ENCODE assay signal across 10 mouse cellular contexts in the genomic region with DNA sequence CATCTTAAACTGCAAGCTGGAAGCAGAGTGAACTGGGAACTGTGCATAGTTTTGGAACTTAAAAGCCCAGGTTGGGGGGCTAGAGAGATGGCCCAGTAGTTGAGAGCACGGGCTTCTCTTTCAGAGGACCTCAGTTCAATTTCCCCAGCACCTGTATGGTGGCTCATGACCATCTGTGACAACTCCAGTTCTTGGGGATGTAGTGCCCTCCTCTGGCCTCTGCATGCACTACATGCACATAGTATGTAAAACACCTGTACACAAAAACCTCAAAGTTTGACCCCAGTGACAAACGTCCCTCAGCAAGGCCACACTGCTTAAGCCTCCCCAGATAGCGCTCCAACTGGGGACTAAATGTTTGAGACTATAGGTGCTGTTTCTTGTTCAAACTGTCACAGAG. TPM values are rescaled to one million over a fixed set of nuclear protein-coding genes. Genes with fewer than 3 reads are reported as not detected.
DNase-seq lines count a peak whose midpoint lies in the region; TF ChIP-seq lines count a peak whose summit lies in the region.
"Had no signal": no experiment of that assay in that cellular context is flagged by ENCODE, and none has a peak within 500 bp of the region (broad histone marks: within the 10 kb centered on the region; RNA-seq: fewer than 3 reads in every experiment).

No protein-coding gene starts in this region.

- no peak overlapping the region for H3K9ac ChIP-seq in heart, adult 2 months (ENCODE audit: low read depth, low read length)
- H3K9ac ChIP-seq: hindbrain, embryonic 15.5 days had no signal

- TF ChIP-seq POLR2A in heart, adult 2 months (IDR thresholded peaks at IDR 0.05; ENCODE audit: insufficient read depth, low read depth, low read length) = no peak

- intact Hi-C loops in heart, adult 2 months (cut with DNase I) = no loop called here

- DNase-seq in heart, adult 2 months = no peak
- DNase-seq in heart, adult 8-10 months (ENCODE audit: low spot score) = no peak
- peak; percentile 32 for DNase-seq in spleen, adult 12 weeks (ENCODE audit: low spot score)
- no peak for DNase-seq in spleen, postnatal 36 days (ENCODE audit: low spot score in 2 of 2)
- peak; percentile 44 for DNase-seq in forelimb bud, embryonic 11.5 days (ENCODE audit: low read depth, low spot score)
- peak; percentile 75 for DNase-seq in testis, postnatal 10 days (ENCODE audit: low spot score)
- DNase-seq in heart, adult 18-20 months = no peak
- DNase-seq in urinary bladder, adult 18-20 months (ENCODE audit: low spot score in 2 of 2) = no peak

- no peaks in the 10 kb centered on the region for H3K79me2 ChIP-seq in heart, adult 2 months (replicated peaks; ENCODE audit: control insufficient read depth, insufficient read depth, low read length)

- WGBS in heart, adult 2 months = 49% methylated on average over 3 of the region's 3 CpGs

- H3K36me3 ChIP-seq in heart, adult 2 months (ENCODE audit: control insufficient read depth, insufficient read depth, low read length) = no peaks in the 10 kb centered on the region

- H3K4me3 ChIP-seq in heart, adult 2 months = no peak overlapping the region
- H3K4me3 ChIP-seq: hindbrain, embryonic 15.5 days had no signal

- TF ChIP-seq CTCF in heart, adult 2 months (IDR thresholded peaks at IDR 0.05) = peak; percentile 72

- H3K27me3 ChIP-seq in heart, adult 2 months (ENCODE audit: control insufficient read depth, insufficient read depth, low read length) = no peaks in the 10 kb centered on the region
- H3K27me3 ChIP-seq: hindbrain, embryonic 15.5 days had no signal

- TF ChIP-seq EP300 in heart, adult 2 months (IDR thresholded peaks at IDR 0.05; ENCODE audit: insufficient read depth, low read depth, low read length) = peak; percentile 25; the same call in 1 of the 2 replicates

- peaks cover 2% of the 10 kb centered on the region for H3K4me1 ChIP-seq in heart, adult 2 months (ENCODE audit: control insufficient read depth, insufficient read depth, low read length)
- H3K4me1 ChIP-seq: hindbrain, embryonic 15.5 days had no signal

- H3K27ac ChIP-seq in heart, adult 2 months = no peak overlapping the region
- H3K27ac ChIP-seq: hindbrain, embryonic 15.5 days had no signal

RNA-seq across cellular contexts. Expression of gene Adra1d, which starts 35.0 kb away (rescaled TPM):
- 1 to 10 TPM; 4.9 to 6.3 TPM for total RNA-seq in heart, adult 2 months (2021)
- 5.4 and 6.6 TPM in 2 replicates for polyA plus RNA-seq in heart, adult 2 months (2012; rRNA removed)
- total RNA-seq in heart, adult 8-10 months (2022) = 1 to 10 TPM; 2.7 to 5.5 (median 3.9) TPM
- total RNA-seq in heart, adult 18-20 months (2021) = 1 to 10 TPM; 3.4 to 4.1 TPM
- total RNA-seq: neutrophil, adult 5-6 weeks had no signal

RNA-seq across cellular contexts. Expression of gene Smox, which starts 35.8 kb away (rescaled TPM):
- 10 to 100 TPM; 23.0 to 28.1 TPM for total RNA-seq in heart, adult 2 months (2021)
- polyA plus RNA-seq in heart, adult 2 months (2012; rRNA removed) = 34.8 and 39.8 TPM in 2 replicates
- total RNA-seq in heart, adult 8-10 months (2022) = 10 to 100 TPM; 14.5 to 18.6 (median 15.7) TPM
- 10 to 100 TPM; 19.4 to 23.3 TPM for total RNA-seq in heart, adult 18-20 months (2021)

Comparison
In these comparisons a context has a peak if more than half of its experiments do, and no peak if none do; other contexts are left out.
1. DNase-seq: peak in spleen, adult 12 weeks (single experiment), forelimb bud, embryonic 11.5 days (single experiment) and testis, postnatal 10 days (single experiment); none in heart, adult 2 months (0 of 2), heart, adult 8-10 months (single experiment), spleen, postnatal 36 days (0 of 2), heart, adult 18-20 months (0 of 2) and urinary bladder, adult 18-20 months (0 of 2).